Mouse (Mus musculus) cerebral cortex, adult 2 months (tissue): ENCODE measurements around the gene Ddx42.

Experiments
- WGBS: fragments of 180-500 bp; shearing (Covaris S2); methylation state at CpG from one replicate; pipeline ENCODE4 v1.1.7; 2018; 5-methylcytosine and 5-hydroxymethylcytosine counted together

The Ddx42 gene

DNA sequence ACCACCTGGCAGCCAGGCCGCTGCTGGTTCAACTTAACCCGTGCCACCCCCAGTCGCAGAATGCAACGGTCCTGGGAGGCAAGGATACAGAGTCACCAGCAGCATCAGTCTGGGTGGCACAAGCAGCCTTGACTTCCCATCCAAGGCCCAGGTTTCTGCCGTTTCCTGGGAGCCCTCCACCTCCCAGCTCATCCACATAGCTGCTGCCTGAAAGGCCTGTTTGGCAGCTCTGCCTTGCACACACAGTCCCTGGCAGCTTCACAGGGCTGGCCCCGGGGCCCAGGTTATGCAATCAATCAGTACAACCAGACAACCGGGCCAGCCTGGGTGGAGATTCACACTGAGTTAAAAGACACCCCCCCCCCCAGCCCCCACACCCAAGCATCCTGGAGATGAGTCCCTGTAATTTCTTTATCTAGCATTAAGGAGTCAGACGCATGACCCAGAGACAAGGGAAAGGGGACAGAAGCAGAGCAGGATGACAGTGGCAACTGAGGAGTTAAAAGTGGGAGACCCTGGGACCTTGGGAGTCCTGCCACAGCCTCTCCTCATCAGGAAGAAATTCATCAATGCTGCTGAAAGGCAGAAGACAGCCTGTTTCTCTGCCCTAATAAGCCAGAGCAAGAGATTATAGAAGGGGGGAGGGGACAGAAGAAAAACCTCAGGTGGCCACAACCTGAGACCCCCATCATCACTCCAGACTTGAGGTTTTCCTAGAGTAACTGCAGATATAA lies 51.8 kb downstream of the Ddx42 start:
- 43% methylated on average over 8 of the region's 8 CpGs for WGBS

GRCm38 (mm10) chr11:106269060-106269431 lies 52.3 kb downstream of the Ddx42 start:
- WGBS = 36% methylated on average over 3 of the region's 3 CpGs

DNA sequence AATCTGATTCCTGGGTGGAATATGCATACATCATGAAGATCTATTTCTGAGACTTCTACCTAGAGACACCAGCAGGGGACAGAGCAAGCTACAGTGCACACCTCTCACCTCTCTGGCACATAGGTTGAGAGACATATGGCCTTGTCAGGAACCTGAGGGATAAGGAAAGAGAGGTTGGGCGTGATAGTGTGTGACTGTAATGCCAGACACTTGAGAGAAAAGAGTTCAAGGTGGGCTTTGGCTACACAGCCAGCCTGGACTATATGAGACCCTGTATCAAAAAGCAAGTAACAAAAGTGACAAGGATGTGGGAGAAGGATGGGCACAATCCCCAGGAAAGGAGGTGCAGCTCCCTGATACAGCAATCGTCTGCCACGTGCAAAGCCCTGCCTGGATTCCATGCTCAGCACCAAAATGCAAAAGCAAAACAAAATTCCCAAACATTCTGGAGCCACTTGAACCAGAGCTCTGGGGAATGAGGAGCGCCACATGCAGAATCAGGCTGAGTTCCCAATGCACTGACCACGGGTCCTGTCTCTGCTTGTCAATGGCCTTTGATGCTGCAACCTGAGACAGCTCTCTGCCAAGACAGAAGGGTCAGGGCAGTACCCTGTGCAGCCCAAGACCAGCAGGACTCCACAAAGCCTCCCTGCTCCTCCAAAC lies 54.5 kb downstream of the Ddx42 start:
- 25% methylated on average over 5 of the region's 5 CpGs for WGBS

GRCm38 (mm10) chr11:106271794-106272643 lies 55.3 kb downstream of the Ddx42 start:
- WGBS = under 1% methylated on average over 41 of the region's 41 CpGs

GRCm38 (mm10) chr11:106272644-106273310 lies 56.1 kb downstream of the Ddx42 start, which contains the start of gene Smarcd2:
TSS of gene Smarcd2 (minus strand) at chr11:106272972.
- under 1% methylated on average over 72 of the region's 72 CpGs for WGBS

GRCm38 (mm10) chr11:106273311-106273684 lies 56.6 kb downstream of the Ddx42 start:
- WGBS = 7% methylated on average over 16 of the region's 16 CpGs

DNA sequence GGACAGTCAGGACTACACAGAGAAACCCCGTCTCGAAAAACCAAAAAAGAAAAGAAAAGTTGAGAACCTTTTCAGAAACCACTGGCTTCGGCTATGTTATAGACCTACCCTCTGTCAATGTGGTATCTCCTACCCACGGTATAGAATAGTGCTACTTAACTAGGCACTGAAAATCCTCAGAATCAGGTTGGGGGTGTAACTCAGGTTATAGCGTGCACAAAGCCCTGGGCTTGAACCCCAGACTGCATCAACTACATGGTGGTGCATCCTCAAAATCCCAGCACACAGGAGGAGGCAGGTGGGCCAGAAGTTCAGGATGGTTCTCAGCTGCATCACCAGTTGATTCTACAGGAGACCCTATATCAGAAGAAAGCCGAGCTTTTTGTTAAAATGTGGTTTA lies 57.1 kb downstream of the Ddx42 start:
- WGBS = 96% methylated on average over 6 of the region's 6 CpGs

DNA sequence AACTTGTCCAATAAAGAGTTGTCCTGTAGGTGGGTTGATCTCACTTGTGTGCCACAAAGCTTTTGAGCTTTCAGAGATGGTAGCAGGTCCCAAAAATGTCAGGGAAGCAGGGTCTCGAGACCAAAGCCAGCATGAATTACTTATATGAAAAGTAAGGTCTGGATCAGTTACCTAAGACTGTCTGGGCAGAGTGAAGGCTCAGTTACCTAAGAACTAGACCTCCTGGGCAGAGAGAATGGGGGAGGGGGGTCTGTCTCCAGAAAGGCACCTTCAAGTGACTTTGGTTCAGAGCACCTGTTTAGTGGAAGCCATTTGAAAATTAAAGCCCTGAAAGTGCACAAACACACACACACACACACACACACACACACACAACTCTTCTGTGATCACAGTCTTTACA lies 57.6 kb downstream of the Ddx42 start:
- WGBS = 85% methylated on average over 1 of the region's 1 CpGs

DNA sequence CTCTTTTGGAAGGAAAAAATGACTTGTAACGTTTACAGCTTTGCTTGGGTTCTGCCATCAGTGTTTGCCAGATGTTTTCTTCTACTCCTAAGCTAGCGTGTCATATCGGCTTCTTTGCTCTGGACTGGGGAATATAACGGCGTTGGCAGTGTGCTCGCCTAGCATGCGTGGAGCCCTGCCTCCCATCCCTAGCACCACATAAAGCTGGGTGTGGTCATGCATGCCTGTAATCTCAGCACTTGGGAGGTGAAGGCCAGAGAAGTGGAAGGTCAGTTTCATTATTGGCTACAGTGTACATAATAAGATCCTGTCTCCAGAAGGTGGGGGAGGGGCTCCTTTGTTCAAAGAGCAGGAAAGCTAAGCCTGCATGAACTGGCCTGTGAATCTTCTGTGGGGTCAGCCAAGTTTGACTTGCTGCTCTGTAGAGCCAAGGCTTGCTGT lies 58.3 kb downstream of the Ddx42 start:
- WGBS = 78% methylated on average over 7 of the region's 7 CpGs

DNA sequence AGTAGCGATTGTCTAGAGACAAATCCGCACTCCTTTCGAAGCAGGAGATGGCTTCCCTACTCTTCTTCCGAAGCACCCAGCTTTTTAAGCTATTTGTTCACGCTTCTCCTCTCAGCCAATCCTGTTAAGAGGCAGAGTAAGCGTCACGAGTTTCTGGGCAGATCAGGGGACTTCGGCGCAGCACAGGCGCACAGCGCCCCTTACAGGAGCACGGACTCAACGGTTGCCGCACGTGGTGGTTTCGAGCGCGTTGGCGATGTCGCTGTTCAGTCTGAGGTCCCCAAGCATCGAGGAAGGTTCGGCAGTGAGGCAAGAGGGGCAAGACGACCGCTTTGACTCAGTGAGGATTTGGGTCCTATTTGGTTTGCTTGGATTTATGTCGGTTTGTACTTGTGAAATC lies 59.7 kb downstream of the Ddx42 start, which contains the start of gene Tcam1:
Gene Tcam1, plus strand, starts transcription at position 219 of the 400 bp plus-strand sequence.
- 4% methylated on average over 25 of the region's 25 CpGs for WGBS

GRCm38 (mm10) chr11:106282452-106282851 lies 65.7 kb downstream of the Ddx42 start:
- WGBS = 88% methylated on average over 6 of the region's 6 CpGs

- WGBS = 77% methylated on average over 4 of the region's 4 CpGs
Measured at GRCm38 (mm10) chr11:106283371-106283770, 66.6 kb downstream of the Ddx42 start.

GRCm38 (mm10) chr11:106284126-106284525 lies 67.4 kb downstream of the Ddx42 start:
- 68% methylated on average over 8 of the region's 8 CpGs for WGBS

- 89% methylated on average over 7 of the region's 7 CpGs for WGBS
Measured at GRCm38 (mm10) chr11:106286206-106286605, 69.5 kb downstream of the Ddx42 start.

DNA sequence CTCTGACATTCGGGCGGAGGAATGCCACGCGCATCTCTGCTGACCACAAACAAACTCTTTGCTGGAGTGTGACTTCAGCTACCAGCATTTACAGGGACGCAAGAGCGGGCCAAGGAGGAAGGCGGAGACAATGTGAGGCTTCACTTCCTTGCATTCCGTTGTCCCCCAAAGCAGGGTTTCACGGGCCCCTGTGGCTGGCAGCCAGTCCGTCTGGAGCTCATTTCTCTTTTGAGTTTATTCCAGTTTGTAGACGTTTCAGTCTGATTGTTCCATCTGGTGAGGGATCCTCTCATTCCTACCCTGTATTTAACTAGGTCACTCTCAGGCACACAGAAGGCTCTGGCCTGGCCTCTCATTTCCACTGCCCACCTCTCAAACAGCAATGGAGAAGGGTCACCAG lies 70.3 kb downstream of the Ddx42 start:
- 38% methylated on average over 11 of the region's 11 CpGs for WGBS

GRCm38 (mm10) chr11:106289369-106289768 lies 72.6 kb downstream of the Ddx42 start:
- WGBS = 52% methylated on average over 8 of the region's 8 CpGs

- 95% methylated on average over 5 of the region's 5 CpGs for WGBS
Measured at GRCm38 (mm10) chr11:106290376-106290775, 73.7 kb downstream of the Ddx42 start.

- WGBS = 83% methylated on average over 2 of the region's 2 CpGs
Measured at GRCm38 (mm10) chr11:106291861-106292260, 75.1 kb downstream of the Ddx42 start.
